Mouse (Mus musculus) CH12.LX (cell line): ENCODE measurements around the gene Calcoco1.

Experiments
- CTCF ChIP-seq, 2 experiments: IDR thresholded peaks in 1 of 2; conservative IDR thresholded peaks in 1 of 2; 2 replicates each; pipeline ENCODE4 v1.5.1; 2011 to 2012; ENCODE audit warnings: low read depth in 2 of 2, low read length in 2 of 2, improper control_type of control experiment in 1 of 2, inconsistent platforms in 1 of 2, mild to moderate bottlenecking in 1 of 2, moderate library complexity in 1 of 2
- EP300 ChIP-seq: IDR thresholded peaks from 2 replicates; pipeline ENCODE4 v1.6.1; 2011; ENCODE audit warnings: low read length, improper control_type of control experiment
- MAX ChIP-seq: IDR thresholded peaks from 2 replicates; pipeline ENCODE4 v1.6.1; 2011; ENCODE audit warnings: low read length, improper control_type of control experiment
- MAZ ChIP-seq: IDR thresholded peaks from 2 replicates; pipeline ENCODE4 v1.6.1; 2012; ENCODE audit warnings: low read depth, mild to moderate bottlenecking, inconsistent platforms, low read length, improper control_type of control experiment, moderate library complexity
- MEF2A ChIP-seq: IDR thresholded peaks from 2 replicates; pipeline ENCODE4 v1.6.1; 2014; ENCODE audit warnings: low read depth, mild to moderate bottlenecking, inconsistent platforms, low read length, improper control_type of control experiment, borderline replicate concordance
- NRF1 ChIP-seq: IDR thresholded peaks from 2 replicates; pipeline ENCODE4 v1.6.1; 2014; ENCODE audit warnings: low read depth, mild to moderate bottlenecking, inconsistent platforms, low read length, improper control_type of control experiment, moderate library complexity
- UBTF ChIP-seq: IDR thresholded peaks from 2 replicates; pipeline ENCODE4 v1.6.1; 2012; ENCODE audit warnings: low read depth, mild to moderate bottlenecking, inconsistent platforms, low read length, improper control_type of control experiment, moderate library complexity

DNA sequence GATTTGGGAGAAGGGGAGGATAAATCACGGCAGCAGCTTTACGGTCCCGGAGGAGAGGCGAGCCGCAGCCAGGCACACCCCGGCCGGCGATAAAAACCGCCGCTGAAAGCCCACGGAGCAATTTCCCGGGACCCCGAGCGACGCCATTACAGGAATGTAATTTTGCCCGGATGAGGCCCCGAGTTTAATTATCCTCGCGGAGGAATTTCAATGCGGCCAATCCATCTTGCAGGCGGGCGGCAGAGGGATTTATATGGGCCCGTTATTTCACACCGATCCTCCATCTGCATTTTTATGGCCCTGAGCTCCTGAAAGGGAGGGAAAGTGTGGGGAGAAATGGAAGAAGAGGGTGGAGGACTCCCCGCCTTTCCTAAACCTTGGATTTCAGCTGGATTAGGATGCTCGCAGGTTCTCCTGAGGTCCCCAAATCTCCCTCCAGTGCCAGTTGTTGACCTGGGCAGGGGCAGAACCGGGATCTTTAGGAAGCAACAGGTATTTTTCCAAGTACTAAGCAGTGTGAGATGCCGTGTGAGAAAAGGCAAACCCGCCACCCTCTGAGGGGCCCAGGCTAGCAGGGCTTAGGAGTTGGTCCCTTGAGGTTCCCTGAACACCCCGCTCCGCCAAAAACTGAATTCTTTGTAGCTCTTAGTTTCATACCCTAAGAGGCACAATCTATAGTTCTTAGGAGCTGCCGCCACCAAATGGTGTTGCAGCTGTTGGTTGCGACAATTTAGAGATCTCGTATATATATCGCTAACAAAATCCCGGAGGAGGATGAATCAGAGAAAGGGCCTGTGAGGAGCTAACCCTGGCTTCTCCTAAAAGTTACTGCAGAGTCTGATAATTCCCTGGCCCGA is 49.5 kb downstream of the Calcoco1 start, which contains the start of gene Atp5g2:
- TF ChIP-seq MAX = no peak
- no peak for TF ChIP-seq MEF2A
- no peak for TF ChIP-seq EP300
- TF ChIP-seq MAZ = no peak
- TF ChIP-seq UBTF = no peak
- no peak for TF ChIP-seq NRF1
- no peak for TF ChIP-seq CTCF (conservative IDR thresholded peaks at IDR 0.05 in 1 of 2, IDR thresholded peaks at IDR 0.05 in 1 of 2; ENCODE audit: low read depth in 2 of 2, low read length in 2 of 2)
